Mouse (Mus musculus): Measurements from ENCODE around the gene Cep95.
"Not testable (repeated sequence)": the region's sequence is repeated elsewhere in the genome, so short reads cannot be mapped to it uniquely, and the experiment has no call there.

Cep95 gene

GRCm38 (mm10) chr11:106776960-106777359 lies 12.1 kb upstream of the Cep95 start:
- DNase-seq (ENCODE audit: low spot score in 2 of 2), result no peak

DNA sequence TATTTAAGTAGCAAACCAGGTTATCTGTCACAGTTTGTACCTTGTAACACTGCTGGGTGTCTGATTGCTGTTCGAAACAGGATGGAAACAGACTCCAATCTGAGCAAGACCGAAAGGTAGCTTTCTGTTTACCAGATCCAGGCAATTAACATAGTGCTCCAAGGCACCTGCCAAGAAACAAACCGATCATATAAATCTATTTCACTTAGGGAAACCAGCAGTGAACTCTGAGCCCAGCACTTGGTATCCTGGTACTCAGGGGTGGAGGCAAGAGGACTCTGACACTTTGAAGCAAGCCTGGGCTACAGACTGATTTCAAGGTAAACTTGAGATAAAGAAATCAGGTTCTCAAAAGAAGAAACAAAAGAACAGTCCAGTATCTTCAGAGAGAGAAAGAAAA lies 11.7 kb upstream of the Cep95 start:
- DNase-seq (ENCODE audit: low spot score in 2 of 2), result no peak

DNA sequence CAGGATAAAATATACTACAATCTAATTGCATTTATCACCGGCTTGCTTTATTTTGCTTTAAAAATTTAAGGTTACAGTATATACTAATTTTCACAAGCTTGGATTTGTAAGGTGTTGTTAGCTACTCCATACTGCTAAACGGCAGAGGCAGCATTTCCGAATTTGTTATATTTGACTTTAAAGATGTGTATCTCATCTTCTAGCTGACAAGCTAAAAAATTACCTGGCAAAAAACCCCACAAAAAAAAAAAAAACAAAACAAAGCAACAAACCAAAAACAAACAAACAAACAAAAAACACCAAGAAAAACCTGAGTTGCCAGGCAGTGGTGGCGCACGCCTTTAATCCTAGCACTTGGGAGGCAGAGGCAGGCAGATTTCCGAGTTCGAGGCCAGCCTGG lies 10.9 kb upstream of the Cep95 start:
- DNase-seq (ENCODE audit: low spot score in 2 of 2), result no peak

- no peak for DNase-seq (ENCODE audit: low spot score in 2 of 2)
These were observed 10.3 kb upstream of the Cep95 start for GRCm38 (mm10) chr11:106778589-106779387.

DNA sequence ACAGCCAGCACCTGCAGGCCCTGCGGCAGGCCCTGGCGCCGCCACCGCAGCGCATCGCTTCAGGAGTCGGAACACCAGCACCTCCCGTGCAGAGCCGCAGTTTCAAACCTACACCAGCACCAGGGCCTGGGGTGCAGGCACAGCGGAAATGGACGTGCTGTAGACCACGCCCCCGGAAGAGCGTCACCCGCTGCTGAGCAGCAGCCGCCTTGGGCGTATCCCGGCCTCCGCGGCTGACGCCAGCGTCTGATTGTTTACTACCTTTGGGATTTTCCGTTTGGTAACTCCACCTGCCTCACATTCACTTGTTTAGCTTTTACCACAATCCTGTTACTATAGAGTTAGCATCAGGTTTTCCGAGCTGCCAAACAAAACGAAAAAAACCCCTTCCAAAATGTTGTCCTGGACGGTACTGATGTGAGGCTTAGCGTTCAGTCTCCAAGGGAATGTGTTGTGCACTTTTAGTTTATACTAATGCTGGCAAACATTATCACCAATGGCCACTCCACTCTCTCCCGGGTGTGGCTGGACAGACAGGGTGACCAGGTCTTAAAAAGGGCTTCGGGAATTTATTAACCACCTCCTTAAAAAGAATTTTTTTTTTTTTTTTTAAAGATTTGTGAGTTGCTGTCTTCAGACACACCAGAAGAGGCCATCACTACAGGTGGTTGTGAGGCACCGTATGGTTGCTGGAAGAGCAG lies 9.5 kb upstream of the Cep95 start, which contains the start of gene Polg2:
Gene Polg2 (minus strand): TSS at position 150 of the 701 bp plus-strand sequence.
- DNase-seq (ENCODE audit: low spot score in 2 of 2), result peak; percentile 93 to 95

GRCm38 (mm10) chr11:106780089-106780425 lies 9.0 kb upstream of the Cep95 start:
- no peak for DNase-seq (ENCODE audit: low spot score in 2 of 2)

DNA sequence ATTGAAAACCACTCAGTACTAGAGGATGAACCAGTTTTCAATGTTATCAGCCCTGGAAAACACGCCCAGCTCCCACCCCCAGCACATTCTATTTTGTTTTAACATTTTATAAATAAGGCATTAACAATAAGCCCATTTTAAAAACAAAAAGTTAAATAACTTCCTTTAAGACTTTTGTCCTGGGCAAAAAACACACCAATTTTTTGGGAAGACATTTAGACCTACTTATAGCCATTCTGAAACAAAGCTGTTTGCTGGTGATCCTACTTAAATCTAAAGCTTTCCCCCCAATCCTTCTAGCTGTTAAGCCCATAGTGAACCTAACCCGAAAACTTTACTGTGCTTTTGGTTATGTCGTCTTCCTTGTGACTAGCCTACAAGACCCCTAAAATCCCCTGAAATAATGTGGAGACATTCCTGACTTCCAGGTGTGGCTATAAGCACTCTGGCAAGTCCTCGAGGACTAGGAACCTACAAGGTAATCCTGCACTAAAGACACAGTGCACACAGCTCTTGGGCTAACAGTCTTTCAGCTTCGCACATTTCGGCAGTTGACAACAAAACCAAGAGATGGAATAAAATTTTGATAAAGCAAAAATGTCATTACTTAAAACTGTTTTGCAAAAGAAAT lies 8.3 kb upstream of the Cep95 start:
- DNase-seq (ENCODE audit: low spot score in 2 of 2), result no peak

DNA sequence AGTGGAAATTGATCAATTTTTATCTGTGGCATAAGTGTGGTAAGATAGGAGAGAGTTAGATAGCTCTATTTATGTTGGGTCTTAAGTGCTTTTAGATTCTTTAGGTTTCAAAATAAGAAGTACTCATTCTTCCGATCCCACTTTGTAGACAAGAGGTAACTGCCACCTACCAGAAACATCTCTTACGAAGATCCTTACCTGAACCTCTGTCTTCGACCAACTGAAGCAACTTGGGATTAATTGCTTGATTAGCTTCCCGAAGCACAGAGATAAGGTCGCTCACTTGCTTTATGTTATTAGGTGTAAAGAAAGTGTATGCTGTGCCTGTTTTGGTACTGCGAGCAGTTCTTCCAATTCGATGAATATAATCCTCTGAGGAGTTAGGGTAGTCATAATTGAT lies 6.8 kb upstream of the Cep95 start:
- not testable (repeated sequence) for DNase-seq (ENCODE audit: low spot score in 2 of 2)

GRCm38 (mm10) chr11:106782841-106783764 lies 5.9 kb upstream of the Cep95 start:
- no peak for DNase-seq (ENCODE audit: low spot score in 2 of 2)

GRCm38 (mm10) chr11:106784476-106784875 lies 4.6 kb upstream of the Cep95 start:
- DNase-seq (ENCODE audit: low spot score in 2 of 2), result no peak

GRCm38 (mm10) chr11:106785043-106785442 lies 4.0 kb upstream of the Cep95 start:
- DNase-seq (ENCODE audit: low spot score in 2 of 2), result no peak

- peak; percentile 93 to 94 for DNase-seq (ENCODE audit: low spot score in 2 of 2)
These were observed 1.7 kb upstream of the Cep95 start for GRCm38 (mm10) chr11:106787131-106788025.

DNA sequence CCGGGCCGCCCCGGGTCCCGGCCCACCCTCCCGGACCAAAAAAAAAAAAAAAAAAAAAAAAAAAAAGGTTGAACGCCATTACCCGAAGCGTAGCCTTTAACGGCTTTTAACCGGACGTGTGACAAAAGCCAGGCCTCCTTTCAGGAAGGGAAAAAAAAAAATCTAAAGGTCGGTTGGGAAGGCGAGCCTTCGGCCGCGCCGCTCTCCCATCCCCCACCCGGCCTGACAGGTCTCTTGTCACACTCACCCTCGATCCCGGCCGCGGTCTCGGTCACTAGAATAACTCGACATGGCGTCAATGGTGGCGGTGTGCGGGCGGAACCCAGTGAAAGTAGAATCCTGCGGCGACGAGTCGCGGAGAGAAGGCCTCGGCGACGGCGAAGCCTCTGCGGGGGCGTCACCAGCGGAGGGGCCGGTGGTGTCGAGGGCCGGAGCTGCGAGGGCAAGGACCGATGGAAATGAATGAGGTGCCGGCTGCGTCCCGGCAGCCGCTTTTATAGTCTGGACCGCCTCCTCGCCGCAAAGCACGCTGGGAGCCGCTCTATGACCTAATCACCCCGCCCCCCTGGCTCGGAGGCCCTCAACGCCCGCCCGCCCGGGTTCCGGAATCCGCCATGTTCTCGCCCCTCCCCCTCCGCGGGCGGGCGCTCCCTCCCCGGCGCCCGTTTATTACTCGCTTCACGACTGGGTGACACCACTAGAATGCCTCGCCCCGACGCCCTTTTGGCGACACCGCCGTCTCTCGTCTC lies 852 bp upstream of the Cep95 start:
- peak; percentile 98 to 99 for DNase-seq (ENCODE audit: low spot score in 2 of 2)

DNA sequence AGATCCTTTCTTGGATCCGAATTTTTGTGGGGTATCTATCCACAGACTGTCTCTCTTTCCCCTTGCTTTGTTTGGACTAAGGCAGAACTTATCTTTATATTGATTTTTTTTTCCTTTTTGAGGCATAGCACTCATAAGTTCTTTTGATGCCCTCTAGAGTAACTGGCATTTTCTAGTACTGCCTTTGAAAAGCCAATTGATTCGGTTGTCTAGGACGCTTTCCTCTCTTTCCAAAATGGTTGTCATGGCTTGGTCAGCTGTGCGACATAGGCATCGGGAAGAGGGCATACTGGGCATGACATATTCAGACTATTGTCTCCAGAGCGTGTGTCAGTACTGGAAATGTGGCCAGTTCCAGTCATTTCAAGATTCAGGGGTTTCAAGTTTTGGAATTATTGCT lies 597 bp downstream of the Cep95 start:
- no peak for DNase-seq (ENCODE audit: low spot score in 2 of 2)

DNA sequence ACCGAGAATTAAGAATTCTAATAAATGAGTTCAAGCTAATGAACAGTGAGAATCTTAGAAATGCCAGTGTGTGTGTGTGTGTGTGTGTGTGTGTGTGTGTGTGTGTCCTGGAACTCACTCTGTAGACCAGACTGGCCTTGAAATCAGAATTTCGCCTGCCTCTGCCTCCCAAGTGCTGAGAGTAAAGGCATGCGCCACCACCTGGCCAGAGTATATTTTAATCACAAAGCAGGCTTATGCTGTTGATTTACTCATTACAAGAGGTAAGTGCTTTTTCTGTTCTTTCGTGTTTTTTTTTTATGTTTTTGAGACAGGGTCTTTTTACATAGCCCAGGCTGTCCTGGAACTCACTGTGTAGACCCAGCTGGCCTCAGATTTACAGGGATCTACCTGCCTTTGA lies 4.8 kb downstream of the Cep95 start:
- no peak for DNase-seq (ENCODE audit: low spot score in 2 of 2)

GRCm38 (mm10) chr11:106795679-106796078 lies 6.6 kb downstream of the Cep95 start:
- DNase-seq (ENCODE audit: low spot score in 2 of 2), result no peak

- peak; percentile 52 to 54 for DNase-seq (ENCODE audit: low spot score in 2 of 2)
These were observed 13.1 kb downstream of the Cep95 start for GRCm38 (mm10) chr11:106802069-106802627.

DNA sequence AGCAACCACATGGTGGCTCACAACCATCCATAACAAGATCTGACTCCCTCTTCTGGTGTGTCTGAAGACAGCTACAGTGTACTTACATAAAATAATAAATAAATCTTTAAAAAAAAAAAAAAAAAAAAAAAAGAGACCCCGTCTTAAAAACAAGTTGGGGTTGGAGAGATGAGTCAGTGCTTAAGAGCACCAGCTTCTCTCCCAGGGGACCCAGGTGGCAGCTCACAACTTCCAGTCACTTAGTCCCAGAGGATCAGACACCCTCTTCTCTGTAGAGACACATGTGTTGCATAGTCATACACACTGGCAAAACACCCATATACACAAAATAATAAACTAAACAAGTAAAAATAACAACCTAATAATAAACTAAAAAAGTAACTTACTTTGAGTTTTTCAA lies 18.4 kb downstream of the Cep95 start:
- not testable (repeated sequence) for DNase-seq (ENCODE audit: low spot score in 2 of 2)

- DNase-seq (ENCODE audit: low spot score in 2 of 2), result no peak
These were observed 23.5 kb downstream of the Cep95 start for GRCm38 (mm10) chr11:106812410-106813136.
